In the genomic region with DNA sequence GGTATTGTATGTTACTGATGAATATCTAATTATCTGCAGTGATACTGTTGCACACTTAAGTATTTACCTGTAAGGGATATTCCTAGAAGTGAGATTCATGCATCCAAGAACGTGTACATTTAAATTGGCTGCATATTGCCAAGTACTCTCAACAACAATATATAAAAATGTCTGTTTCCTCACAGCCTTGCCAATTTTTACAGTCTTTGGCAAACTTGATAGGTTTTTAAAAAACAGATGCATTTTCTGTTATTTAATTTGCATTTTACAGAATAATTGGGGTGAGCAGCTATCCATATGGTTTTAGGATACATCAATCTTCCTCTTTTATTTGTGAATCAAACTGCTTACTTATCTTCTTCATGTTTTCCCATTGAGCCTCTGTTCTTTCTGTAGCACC, we compare ENCODE assay signal across 18 mouse cellular contexts.
"Had no signal": no experiment of that assay in that cellular context is flagged by ENCODE, and none has a peak within 500 bp of the region (broad histone marks: within the 10 kb centered on the region; RNA-seq: fewer than 3 reads in every experiment).

No protein-coding gene starts in this region.

- H3K36me3 ChIP-seq: midbrain, embryonic 10.5 days; midbrain, embryonic 13.5 days; neural tube, embryonic 13.5 days; neural tube, embryonic 15.5 days had no signal

- DNase-seq: lung, adult 18-20 months; lung, embryonic 14.5 days; lung, postnatal 10 days; lung, postnatal 4 days; retina, postnatal 1 day; right cerebral cortex, adult 18-20 months; right cerebral cortex, postnatal 25 days; right cerebral cortex, postnatal 4 days; spleen, adult 18-20 months; thymus, adult 18-20 months; thymus, postnatal 14 days; thymus, postnatal 36 days had no signal

- ATAC-seq: midbrain, embryonic 13.5 days; midbrain, embryonic 16.5 days had no signal

- H3K9me3 ChIP-seq: midbrain, embryonic 10.5 days; midbrain, embryonic 13.5 days; neural tube, embryonic 13.5 days; neural tube, embryonic 15.5 days had no signal

- H3K4me1 ChIP-seq: midbrain, embryonic 10.5 days; midbrain, embryonic 13.5 days; neural tube, embryonic 13.5 days; neural tube, embryonic 15.5 days had no signal

- H3K9ac ChIP-seq: lung, embryonic 14.5 days; midbrain, embryonic 13.5 days; neural tube, embryonic 13.5 days; neural tube, embryonic 15.5 days had no signal

- H3K4me3 ChIP-seq: midbrain, embryonic 10.5 days; midbrain, embryonic 13.5 days; myocyte; neural tube, embryonic 13.5 days; neural tube, embryonic 15.5 days had no signal

- H3K4me2 ChIP-seq: lung, embryonic 14.5 days; midbrain, embryonic 13.5 days; neural tube, embryonic 13.5 days; neural tube, embryonic 15.5 days had no signal

- H3K27me3 ChIP-seq: midbrain, embryonic 13.5 days; neural tube, embryonic 13.5 days; neural tube, embryonic 15.5 days had no signal

- H3K27ac ChIP-seq: midbrain, embryonic 10.5 days; midbrain, embryonic 13.5 days; neural tube, embryonic 13.5 days; neural tube, embryonic 15.5 days had no signal
